Mouse (Mus musculus) lung, embryonic 14.5 days (tissue): ENCODE results near the gene Lmln. TPM values are rescaled to one million over a fixed set of nuclear protein-coding genes. Genes with fewer than 3 reads are reported as not detected.
A peak's percentile ranks its signal among the peaks of the same experiment; 100 is the strongest.
"Not testable (repeated sequence)": the region's sequence is repeated elsewhere in the genome, so short reads cannot be mapped to it uniquely, and the experiment has no call there.

Experiments
- ATAC-seq: fragments of 200-750 bp; cut with Nextera tagmentation; 2 replicates; pipeline ENCODE4 v1.8.0; 2017; ENCODE audit warnings: mild to moderate bottlenecking, moderate TSS enrichment, moderate library complexity; ENCODE audit not compliant: insufficient read depth
- DNase-seq: peaks from one replicate; pipeline ENCODE4 v3.0.0-alpha.2; 2015
- H3K27ac ChIP-seq: fragments of 300-500 bp; sonication (generic); 2 replicates; pipeline ENCODE4 v1.5.1; 2014; ENCODE audit warnings: low read depth, mild to moderate bottlenecking, moderate library complexity
- H3K27me3 ChIP-seq: fragments of 300-500 bp; sonication (generic); 2 replicates; pipeline ENCODE4 v1.6.1; 2014; ENCODE audit warnings: low read length, control low read depth; ENCODE audit not compliant: insufficient read depth
- H3K36me3 ChIP-seq: fragments of 300-500 bp; sonication (generic); 2 replicates; pipeline ENCODE4 v1.6.1; 2014; ENCODE audit warnings: control low read depth; ENCODE audit not compliant: insufficient read depth
- H3K4me1 ChIP-seq: fragments of 300-500 bp; sonication (generic); 2 replicates; pipeline ENCODE4 v1.6.1; 2014; ENCODE audit warnings: antibody characterized with exemption, control low read depth; ENCODE audit not compliant: insufficient read depth
- H3K4me2 ChIP-seq: fragments of 300-500 bp; sonication (generic); 2 replicates; pipeline ENCODE4 v1.6.1; 2014; ENCODE audit warnings: mild to moderate bottlenecking
- H3K4me3 ChIP-seq: fragments of 300-500 bp; sonication (generic); 2 replicates; pipeline ENCODE4 v1.5.1; 2014; ENCODE audit warnings: low read depth, low read length
- H3K9ac ChIP-seq: fragments of 300-500 bp; sonication (generic); 2 replicates; pipeline ENCODE4 v1.6.1; 2014
- H3K9me3 ChIP-seq: fragments of 300-500 bp; sonication (generic); 2 replicates; pipeline ENCODE4 v1.6.1; 2016; ENCODE audit warnings: low read depth, low read length, control low read depth
- CTCF ChIP-seq: IDR thresholded peaks from 2 replicates; pipeline ENCODE4 v1.5.1; 2016; ENCODE audit warnings: antibody characterized with exemption, low read depth
- WGBS: fragments of 180-500 bp; shearing (Covaris S2); extraction: QIAGEN DNeasy Blood & Tissue Kit; methylation state at CpG from one replicate; pipeline ENCODE4 v1.1.7; 2014; 5-methylcytosine and 5-hydroxymethylcytosine counted together
- microRNA counts: library from miRNA; unstranded; fragments of <30 nt; microRNA quantifications from one replicate; lab custom pipeline; 2016
- microRNA-seq: library from miRNA; unstranded; fragments of <30 nt; microRNA quantifications from one replicate; pipeline ENCODE4, GENCODE M21; 2016; ENCODE audit warnings: borderline number of aligned reads
- polyA plus RNA-seq: library from polyadenylated mRNA; unstranded; fragments of >200 nt; fragmentation: Nextera tagmentation; extraction: Ambion mirVana; gene quantifications from 2 replicates; pipeline ENCODE4 v1.2.1, GENCODE M21; 2014

Gene Lmln
- polyA plus RNA-seq, 1 experiment from 2014 or later = 3.8 TPM

GRCm38 (mm10) chr16:33174695-33175094, 112.4 kb downstream of the Lmln start:
- ATAC-seq (no peak), DNase-seq (no peak)
- Histone ChIP-seq H3K4me3 (no peak overlapping the region), H3K9me3 (no peaks in the 10 kb centered on the region), H3K27me3 (no peaks in the 10 kb centered on the region), H3K9ac (no peak overlapping the region), H3K4me1 (no peaks in the 10 kb centered on the region), H3K36me3 (no peaks in the 10 kb centered on the region), H3K4me2 (no peak overlapping the region), H3K27ac (no peak overlapping the region)
- TF ChIP-seq CTCF = no peak

- not testable (repeated sequence) for H3K4me2 ChIP-seq, H3K9me3 ChIP-seq, H3K27ac ChIP-seq, ATAC-seq, H3K9ac ChIP-seq, H3K4me1 ChIP-seq, DNase-seq, H3K27me3 ChIP-seq, H3K36me3 ChIP-seq, H3K4me3 ChIP-seq
- WGBS = 85% methylated on average over 5 of the region's 5 CpGs
These were observed 114.5 kb downstream of the Lmln start for GRCm38 (mm10) chr16:33176831-33177230.

MicroRNAs within 50 kb of the gene (microRNA counts, 519-probe panel; counts per million panel counts)
- 30.5 counts per million for microRNA mmu-miR-1947 (lab: Ali Mortazavi, UCI)

Small RNAs within 50 kb of the gene (microRNA-seq; reads per million reads assigned to microRNA genes)
- gene Gm22231 = not detected
- gene Mir1947 = 6.9 reads per million, percentile 22 among the genes with 10 or more reads in this experiment

Other genes starting within 250 kb of the Lmln start
- gene Fyttd1, start 185.0 kb upstream of the Lmln start, polyA plus RNA-seq = 133 and 134 TPM in 2 replicates
- gene Rubcn, start 184.8 kb upstream of the Lmln start, polyA plus RNA-seq = 18.2 and 18.6 TPM in 2 replicates
- gene Lrch3, start 148.4 kb upstream of the Lmln start, polyA plus RNA-seq = 26.6 and 26.9 TPM in 2 replicates
- gene Iqcg, start 6.3 kb upstream of the Lmln start, polyA plus RNA-seq = 2.6 TPM in 2 replicates
- gene Rpl35a, start 6.1 kb upstream of the Lmln start, polyA plus RNA-seq = 1,015 and 1,080 TPM in 2 replicates
- gene Osbpl11, start 122.5 kb downstream of the Lmln start, polyA plus RNA-seq = 20.6 and 25.2 TPM in 2 replicates
- gene Snx4, start 188.9 kb downstream of the Lmln start, polyA plus RNA-seq = 110 and 113 TPM in 2 replicates